Mouse (Mus musculus): ENCODE results near the gene Spen. TPM values are rescaled to one million over a fixed set of nuclear protein-coding genes. Genes with fewer than 3 reads are reported as not detected.

Gene Spen
- 12.4 and 13.7 TPM in 2 replicates for polyA plus RNA-seq (2015; fragmentation: Nextera tagmentation; extraction: Ambion mirVana)

DNA sequence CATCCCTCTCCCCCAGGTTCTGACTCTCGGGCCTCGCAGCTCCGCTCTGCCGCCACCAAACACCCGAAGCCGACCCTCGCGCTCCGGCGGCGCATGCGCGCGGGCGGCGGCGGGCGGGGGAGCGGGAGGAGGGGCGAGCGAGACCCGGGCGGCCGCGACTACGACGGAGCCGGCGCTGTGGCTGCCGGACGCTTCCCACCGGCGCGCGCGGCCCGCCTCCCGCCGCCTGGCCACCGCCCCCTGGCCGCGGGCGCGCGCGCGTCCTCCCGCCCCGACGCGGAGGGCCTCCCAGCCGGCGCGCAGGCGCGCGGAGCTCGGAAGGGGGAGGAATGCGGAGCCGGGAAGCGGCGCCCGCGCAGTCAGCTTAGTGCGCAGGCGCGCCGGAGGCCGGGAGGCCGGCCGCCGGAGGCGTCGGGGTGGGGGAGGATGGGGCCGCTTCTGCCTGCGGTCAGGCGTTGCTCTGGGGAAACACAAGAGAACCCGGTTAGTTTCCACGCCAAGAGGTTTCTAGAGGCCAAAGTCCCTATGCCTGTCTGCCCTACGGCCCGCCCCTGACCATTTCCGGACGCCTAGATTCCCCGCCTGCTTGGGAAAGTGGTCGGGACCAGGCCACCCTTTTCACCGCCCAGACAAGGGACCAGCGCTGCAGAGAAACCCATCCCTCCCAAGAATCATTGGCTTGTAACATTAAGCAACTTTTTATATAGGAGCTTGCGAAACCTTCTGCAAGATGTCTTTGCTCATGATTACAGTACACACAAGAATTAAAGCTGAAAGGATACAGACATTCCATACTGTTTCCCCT is at the start of gene Spen:
Spen (minus strand) TSS at position 190 of the 805 bp plus-strand sequence.

GRCm38 (mm10) chr4:141444451-141445327 is 93.7 kb downstream of the Spen start, which contains the start of gene Zbtb17:
Gene Zbtb17 (plus strand): TSS chr4:141444654.

GRCm38 (mm10) chr4:141435974-141436373 is 102.4 kb downstream of the Spen start, which contains the start of gene Srarp:
Gene Srarp (minus strand): TSS chr4:141436105.

GRCm38 (mm10) chr4:141420192-141420829 is 118.1 kb downstream of the Spen start, which contains the start of gene Hspb7:
Gene Hspb7 (plus strand): TSS chr4:141420779.

Other genes with a start within 250 kb of the Spen start
- 0.45 and 0.59 TPM in 2 replicates for gene Epha2, start 237.4 kb downstream of the Spen start, polyA plus RNA-seq (2015; fragmentation: Nextera tagmentation; extraction: Ambion mirVana)
- gene Fam131c, start 170.4 kb downstream of the Spen start, polyA plus RNA-seq (2015; fragmentation: Nextera tagmentation; extraction: Ambion mirVana): 54.6 and 64.8 TPM in 2 replicates
- 0.08 TPM in 1 of 2 replicates, not detected in the other for gene Clcnka, start 139.9 kb downstream of the Spen start, polyA plus RNA-seq (2015; fragmentation: Nextera tagmentation; extraction: Ambion mirVana)
- gene Clcnkb, start 122.6 kb downstream of the Spen start, polyA plus RNA-seq (2015; fragmentation: Nextera tagmentation; extraction: Ambion mirVana): not detected in 2 replicates
- 0.05 and 0.22 TPM in 2 replicates for gene Hspb7, start 117.8 kb downstream of the Spen start, polyA plus RNA-seq (2015; fragmentation: Nextera tagmentation; extraction: Ambion mirVana)
- 0.68 and 0.96 TPM in 2 replicates for gene Srarp, start 102.5 kb downstream of the Spen start, polyA plus RNA-seq (2015; fragmentation: Nextera tagmentation; extraction: Ambion mirVana)
- 23.1 and 24.6 TPM in 2 replicates for gene Zbtb17, start 93.9 kb downstream of the Spen start, polyA plus RNA-seq (2015; fragmentation: Nextera tagmentation; extraction: Ambion mirVana)
- gene Fblim1, start 67.5 kb upstream of the Spen start, polyA plus RNA-seq (2015; fragmentation: Nextera tagmentation; extraction: Ambion mirVana): 12.9 and 13.6 TPM in 2 replicates
- 0.52 and 0.62 TPM in 2 replicates for gene Tmem82, start 80.0 kb upstream of the Spen start, polyA plus RNA-seq (2015; fragmentation: Nextera tagmentation; extraction: Ambion mirVana)
- 2.0 and 2.5 TPM in 2 replicates for gene Slc25a34, start 85.2 kb upstream of the Spen start, polyA plus RNA-seq (2015; fragmentation: Nextera tagmentation; extraction: Ambion mirVana)
- 8.6 and 8.7 TPM in 2 replicates for gene Plekhm2, start 126.3 kb upstream of the Spen start, polyA plus RNA-seq (2015; fragmentation: Nextera tagmentation; extraction: Ambion mirVana)
- gene Rsc1a1, start 147.0 kb upstream of the Spen start, polyA plus RNA-seq (2015; fragmentation: Nextera tagmentation; extraction: Ambion mirVana): not detected in 2 replicates
- gene Ddi2, start 184.8 kb upstream of the Spen start, polyA plus RNA-seq (2015; fragmentation: Nextera tagmentation; extraction: Ambion mirVana): 10.3 and 10.7 TPM in 2 replicates
- 0.48 and 0.63 TPM in 2 replicates for gene Agmat, start 208.1 kb upstream of the Spen start, polyA plus RNA-seq (2015; fragmentation: Nextera tagmentation; extraction: Ambion mirVana)